Mouse (Mus musculus) spleen, postnatal 36 days (tissue): ENCODE measurements around the gene Gjb4.
A peak's percentile ranks its signal among the peaks of the same experiment; 100 is the strongest.

Experiments used
- DNase-seq, 2 experiments: peaks; one replicate each; pipeline ENCODE4 v3.0.0; 2022; ENCODE audit warnings: low spot score in 2 of 2, mixed read lengths in 1 of 2

The Gjb4 gene

DNA sequence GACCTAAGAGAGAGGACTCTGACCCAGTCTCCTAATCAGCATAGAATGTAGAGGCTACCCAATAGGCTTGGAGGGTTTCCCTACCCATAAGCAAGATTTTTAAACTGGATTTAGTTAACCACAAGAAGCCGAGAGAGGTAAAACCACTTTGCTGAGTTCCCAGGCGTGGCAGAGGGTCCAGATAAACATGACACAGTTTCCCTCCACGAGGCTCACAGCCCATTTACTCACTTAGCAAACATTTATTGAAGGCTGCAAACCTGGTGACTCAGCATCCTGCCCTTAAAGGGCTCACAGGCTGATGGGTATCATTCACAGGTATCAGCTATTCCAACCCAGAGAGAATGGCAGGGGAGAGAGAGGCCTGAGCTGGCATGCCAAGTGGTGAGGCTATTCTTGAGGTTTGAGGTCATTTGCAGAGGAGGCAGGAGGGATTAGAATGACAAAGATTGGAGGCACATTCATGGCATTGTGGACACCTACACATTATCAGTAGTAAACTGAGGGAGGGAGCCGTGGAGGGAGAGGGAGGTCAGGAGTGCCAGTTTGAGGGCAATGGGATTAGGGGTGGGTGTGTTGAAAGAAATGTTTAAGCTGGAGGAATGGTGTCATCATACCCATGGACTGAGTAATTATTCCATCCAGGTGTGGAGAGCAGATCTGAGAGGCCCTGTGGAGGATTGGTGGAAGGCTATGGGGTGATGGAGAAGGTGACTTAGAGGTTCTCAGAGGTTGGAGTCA lies 4.2 kb downstream of the Gjb4 start:
- DNase-seq: no peak

DNA sequence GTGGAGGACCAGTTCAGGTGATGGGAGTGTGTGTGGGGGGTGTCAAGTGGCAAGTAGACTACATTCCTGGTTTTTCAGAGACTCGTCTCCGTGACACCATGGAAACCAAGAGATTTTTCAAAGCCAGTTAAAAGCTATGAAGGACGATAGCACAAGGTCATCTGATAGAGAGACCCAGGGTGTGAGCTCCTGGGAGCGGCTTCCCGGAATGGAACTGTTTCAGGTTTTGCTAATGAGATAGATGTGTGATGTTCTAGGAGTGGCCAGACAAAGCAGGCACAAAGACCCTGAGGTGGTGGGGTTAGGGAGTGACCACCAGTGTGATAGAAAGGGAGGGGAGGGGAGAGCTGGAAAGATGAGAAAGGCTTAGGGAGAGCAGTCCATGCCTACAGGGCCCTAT lies 8.9 kb downstream of the Gjb4 start:
- no peak for DNase-seq

DNA sequence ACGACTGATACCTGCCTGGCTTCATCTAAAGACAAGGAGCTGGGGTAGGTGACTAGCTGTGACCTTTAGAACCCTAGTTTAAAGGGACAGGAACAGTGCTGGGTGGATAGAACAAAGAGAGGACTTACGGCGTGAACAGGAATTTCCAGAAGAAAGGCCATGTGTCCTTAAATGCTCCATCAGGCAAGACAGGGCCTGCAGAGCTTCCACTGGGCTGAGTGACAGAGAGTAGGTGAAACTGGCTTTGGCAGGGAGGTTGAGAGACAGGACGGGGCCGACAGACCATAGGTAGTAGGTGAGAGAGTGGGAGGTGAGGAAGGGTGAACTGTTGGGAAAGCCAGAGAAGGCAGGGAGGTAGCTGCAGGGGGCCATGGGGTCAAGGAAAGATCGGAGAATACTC lies 12.5 kb downstream of the Gjb4 start:
- no peak for DNase-seq

DNA sequence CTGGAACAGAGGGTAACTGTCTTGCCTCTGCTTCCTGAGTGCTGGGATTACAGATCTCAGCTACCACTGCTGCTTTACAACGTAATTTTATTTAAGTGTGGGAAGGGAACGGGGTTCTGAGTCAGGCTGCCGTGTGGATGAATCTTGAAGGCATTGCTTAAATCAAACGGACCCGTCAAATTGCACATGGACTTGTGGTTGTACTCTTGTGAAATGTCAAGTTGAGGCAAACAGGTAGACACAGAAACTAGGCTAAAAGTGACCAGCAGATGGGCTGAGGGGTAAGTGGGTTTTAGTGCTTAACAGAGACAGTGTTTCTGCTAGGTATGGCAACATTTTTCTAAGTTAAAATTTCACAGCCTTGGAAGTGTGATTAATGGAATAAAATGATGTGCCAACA lies 16.2 kb downstream of the Gjb4 start:
- DNase-seq: no peak

DNA sequence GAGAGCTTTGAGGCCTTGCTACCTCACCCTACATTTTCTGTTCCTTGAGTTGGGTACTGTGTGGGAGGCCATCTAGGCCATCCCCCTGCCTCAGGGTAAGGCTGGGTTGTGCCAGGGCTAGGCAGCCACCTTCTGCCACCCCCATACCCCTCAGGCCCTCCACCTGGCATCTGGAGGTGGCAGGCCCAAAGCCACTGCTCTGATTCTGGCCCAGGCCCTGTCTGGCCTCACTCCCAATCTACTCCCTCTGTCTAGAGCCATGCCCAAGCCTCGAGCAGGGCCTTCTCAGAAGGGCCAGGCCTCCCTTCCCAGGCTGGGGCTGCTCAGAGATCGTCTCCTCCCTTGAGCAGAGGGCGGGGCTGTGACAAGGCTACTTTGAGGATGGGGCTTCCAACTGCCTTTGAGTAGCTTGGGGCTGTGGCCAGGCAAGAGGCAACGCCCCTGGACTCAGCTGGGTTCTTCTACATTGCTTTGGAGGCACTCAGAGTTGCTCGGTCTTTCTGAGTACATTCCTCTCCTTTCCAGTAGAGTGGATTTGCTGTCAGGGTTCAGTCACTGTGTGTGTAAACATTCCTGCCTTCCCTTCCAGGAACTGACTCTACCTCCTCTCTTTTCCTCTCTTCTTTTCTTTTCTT lies 18.9 kb downstream of the Gjb4 start:
- no peak for DNase-seq

DNA sequence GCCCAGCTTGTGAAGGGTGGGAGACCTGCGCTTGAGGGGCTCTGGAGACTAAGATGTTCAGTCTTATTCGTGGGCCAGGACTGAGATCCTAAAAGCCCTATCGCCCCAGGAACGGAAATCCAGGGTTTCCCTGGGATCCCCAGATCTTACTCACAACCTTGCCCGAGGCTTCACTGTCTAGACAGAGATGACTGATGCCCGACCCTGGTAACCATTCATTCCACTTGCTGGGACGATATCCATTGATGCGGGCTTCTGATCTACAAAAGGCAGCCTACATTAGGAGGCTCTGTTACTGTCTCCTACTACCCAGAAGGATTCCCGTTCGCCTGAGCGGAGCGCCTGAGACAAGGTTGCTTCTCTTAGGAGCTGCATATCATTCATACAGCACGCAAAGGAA lies 22.7 kb downstream of the Gjb4 start:
- DNase-seq: no peak

DNA sequence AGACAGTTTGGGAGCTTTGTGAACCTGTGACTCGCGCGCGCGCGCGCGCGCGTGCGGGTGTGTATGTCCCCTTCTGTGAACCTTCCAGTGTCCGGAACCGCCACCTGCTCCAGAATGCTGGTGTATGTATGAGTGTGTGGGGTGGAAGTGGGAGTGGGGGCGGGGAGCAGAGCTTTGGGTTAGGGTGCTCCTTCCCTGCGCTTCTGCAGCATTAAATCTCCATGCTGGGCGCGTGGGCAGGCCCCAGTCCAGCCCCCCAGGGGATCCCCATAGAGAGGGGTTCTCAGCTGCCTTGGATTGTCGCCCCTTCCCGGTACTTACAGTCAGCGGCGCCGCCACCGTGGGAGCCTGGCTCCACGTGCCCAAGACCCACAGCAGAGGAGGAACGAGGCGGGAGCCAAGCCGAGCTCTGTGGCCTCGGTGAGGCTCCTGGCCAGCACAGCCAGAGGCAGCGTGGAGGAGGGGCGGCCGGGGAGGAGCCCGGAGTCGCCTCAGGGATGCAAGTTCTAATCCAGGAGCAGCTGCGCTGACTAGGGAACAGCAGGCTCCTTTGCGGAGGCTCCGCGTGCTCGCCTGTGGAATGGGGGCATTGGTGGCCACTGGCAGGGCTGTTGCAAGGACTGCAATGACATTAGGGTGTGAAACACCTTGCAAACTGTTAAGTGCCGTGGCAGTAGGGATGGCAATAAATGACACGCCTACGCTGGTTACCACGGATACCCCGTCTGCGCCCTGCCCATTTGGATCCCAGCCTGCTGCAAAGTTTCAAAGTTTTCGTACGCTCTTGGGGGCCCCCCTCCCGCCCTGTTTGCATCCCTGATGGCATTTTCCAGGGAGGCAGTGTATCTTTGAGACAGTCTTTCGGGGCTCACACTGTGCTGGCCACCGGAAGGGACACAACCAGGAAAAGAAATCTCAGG lies 23.4 kb downstream of the Gjb4 start, which contains the start of gene Gjb3:
Gene Gjb3 (minus strand): TSS at position 664 of the 920 bp plus-strand sequence.
- DNase-seq: no peak

DNA sequence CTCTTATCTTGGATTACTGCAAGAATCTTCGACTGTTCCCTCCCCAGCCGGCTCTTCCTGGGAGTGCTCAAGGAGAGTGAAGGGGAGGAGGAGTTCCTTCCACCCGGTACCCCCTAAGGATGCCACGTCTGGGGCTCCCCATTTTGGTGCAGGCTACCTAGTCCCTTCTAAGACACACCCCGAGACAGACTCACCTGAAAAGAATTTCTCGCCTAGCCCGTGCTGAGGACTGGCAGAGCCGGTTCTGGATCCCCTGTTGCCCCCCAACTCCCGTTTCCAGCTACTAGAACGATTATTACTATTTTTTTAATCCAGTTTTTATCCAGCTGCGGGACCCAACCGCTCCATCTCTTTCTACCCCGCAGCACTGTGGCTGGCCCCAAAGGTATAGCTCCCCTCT lies 24.1 kb downstream of the Gjb4 start:
- no peak for DNase-seq

DNA sequence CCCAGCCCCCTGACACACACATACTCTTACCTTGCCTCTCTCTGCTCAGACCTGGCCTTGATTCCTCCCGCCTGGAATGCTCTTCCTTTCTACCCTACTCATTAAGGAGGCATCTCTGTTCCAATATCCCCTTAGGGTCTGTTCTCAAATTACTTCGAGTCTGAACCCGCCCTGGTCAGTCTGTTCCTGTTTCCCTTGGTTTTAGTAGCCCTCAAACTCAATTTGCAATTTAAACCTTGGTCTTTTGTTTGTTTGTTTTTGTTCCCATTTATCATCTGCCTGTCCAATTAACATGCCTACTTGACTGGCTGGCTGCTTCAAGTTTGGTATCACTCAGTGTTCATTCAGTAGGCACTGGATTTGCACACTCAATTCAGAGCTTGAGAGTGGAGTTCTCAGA lies 24.8 kb downstream of the Gjb4 start:
- DNase-seq: no peak

DNA sequence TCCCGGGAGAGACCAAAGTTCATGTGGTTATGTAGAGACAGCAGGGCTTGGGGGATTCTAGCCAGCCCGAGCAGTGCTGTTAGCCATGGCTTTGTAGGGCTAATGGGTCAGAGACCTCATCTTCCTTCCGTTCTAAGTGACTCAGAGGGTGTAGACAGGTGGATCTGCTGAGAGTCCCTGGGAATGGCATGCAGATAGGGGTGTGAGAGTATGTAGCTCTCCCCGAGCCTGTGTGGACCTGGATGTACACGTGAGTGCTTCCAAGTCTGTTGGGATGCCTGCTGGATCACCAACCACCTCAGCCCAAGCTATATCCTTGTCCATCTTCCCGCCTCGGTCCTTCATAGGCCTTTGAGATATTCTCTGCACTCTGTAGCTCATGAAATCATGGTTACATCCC lies 25.5 kb downstream of the Gjb4 start:
- DNase-seq: no peak

DNA sequence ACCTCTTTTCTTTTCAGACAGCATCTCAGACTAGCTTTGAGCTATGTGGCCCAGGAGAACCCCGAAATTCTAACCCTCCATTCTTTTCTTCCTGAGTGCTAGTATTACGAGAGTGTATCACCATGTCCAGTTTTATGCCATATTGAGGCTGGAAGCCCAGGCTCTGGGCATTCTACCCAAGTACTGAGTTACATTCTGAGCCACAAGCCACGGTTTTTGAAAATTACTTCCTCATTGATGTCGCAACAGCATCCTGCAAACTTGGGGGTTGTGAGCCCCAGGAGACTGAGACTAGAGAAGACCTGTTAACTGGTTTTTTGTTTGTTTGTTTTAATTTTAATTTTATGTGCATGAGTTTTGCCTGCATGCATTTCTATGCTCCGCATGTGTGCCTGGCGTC lies 26.1 kb downstream of the Gjb4 start:
- DNase-seq: no peak

DNA sequence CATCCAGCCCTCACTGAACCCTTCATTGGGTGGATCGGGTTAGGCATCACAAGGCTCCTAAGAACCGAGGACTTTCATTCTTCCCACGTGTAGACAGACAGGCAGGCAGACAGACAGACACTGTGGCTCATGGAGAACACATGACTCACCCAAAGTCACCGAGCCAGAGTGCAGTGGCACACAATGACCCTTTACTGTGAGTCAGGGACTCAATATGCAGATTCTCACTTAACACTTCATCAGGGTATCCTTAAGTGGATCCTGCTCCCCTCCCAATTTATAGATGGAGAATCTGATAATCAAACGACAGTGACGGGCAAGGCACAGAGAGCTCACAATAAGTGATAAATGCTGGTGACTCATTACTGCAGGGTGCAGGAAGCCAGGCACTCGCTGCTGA lies 26.6 kb downstream of the Gjb4 start:
- DNase-seq: no peak

DNA sequence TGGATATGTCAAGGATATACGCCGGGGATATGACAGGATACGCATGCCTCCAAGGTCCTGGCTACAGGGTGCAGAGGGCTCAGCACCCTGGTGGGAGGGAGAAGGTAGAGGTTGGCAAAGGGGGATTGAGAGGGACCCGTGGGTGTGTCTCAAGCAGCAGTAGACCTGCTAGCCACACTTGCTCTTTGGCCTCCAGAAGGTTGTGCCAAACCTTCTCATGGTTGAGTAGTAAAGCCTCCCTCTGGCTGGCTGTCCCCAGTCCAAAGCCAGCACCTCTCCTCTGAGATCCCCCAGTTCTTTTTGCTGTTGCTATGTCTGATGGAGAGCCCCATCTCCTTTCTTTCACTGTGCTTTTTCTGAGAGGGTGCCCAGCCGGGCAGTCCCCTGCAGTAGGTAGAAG lies 28.6 kb downstream of the Gjb4 start:
- DNase-seq: no peak

DNA sequence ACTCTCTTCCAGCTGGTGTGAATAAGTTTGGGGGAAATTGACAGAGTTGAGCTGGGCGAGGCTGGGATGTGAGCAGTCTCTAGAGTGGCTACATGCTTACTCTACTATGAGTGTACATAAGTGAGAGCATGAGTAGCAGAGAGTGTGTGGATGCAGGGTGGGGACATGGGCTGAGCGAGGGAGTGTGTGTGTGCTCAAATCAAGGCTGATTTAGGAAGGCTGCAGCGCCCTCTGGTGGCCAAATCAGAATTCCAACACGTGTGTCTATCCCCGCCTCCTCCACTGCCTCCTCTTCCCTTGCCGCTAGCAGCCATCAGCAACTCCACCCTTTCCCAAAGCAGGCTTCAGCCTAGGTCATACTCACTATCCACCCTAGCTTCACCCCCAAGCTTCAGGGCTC lies 29.1 kb downstream of the Gjb4 start:
- DNase-seq: peak in 1 of 2 experiments; percentile 19

DNA sequence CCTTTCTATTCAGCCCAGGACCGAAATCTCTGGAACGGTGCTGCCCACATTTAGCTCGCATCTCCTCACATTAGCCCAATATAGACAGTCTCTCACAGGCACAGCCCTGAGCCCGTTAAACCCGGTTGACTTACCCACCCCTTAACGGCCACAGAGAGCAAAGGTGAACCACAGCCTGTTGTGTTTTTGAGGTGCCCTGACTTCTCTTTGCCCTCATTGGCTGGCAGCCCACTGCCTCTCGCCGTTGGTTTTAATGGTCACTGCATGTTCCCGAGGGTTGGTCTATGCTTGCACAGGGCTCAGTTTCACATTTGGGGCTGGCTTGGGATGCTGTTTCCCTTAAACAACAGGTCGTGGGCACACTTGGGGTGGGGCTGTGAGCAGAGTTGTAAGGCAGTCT lies 29.6 kb downstream of the Gjb4 start:
- DNase-seq: no peak

DNA sequence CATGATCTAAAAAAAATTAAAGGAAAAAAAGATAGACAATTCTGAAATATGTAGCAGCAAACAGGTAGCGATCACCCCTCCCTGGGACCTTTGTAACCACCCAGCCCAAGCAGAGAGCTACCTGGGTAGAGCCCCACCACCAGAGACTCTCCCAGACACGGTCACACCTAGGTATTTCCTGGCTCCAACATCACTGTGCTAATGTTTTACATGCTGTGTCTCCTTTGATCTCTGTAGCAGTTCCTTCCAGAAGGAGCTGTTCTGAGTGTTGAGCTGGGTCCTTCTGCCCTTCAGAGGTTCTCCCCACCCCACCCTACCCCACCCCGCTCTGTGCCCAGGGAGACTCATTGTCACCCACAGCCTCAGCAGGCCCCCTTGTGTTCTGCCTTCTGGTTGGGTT lies 30.2 kb downstream of the Gjb4 start:
- no peak for DNase-seq

DNA sequence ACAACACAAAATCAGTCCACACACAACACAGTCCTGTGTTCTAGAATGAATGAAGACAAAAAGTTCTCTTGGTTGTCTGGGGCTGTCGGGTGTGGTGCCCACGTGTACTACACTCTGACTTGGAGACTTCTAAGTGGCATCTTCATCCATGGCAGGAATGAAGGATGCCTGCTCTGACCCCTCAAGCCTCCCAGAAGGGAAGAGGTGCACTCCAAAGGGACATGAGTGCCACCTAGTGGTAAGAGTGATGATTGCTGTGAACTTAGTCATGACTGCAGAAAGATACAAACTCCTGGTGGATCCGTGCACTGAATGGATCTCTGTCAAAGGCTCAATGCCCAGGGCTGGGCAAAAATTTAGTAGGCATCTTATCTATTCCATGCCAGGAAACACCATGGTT lies 34.3 kb downstream of the Gjb4 start:
- DNase-seq: peak; percentile 24 to 35

DNA sequence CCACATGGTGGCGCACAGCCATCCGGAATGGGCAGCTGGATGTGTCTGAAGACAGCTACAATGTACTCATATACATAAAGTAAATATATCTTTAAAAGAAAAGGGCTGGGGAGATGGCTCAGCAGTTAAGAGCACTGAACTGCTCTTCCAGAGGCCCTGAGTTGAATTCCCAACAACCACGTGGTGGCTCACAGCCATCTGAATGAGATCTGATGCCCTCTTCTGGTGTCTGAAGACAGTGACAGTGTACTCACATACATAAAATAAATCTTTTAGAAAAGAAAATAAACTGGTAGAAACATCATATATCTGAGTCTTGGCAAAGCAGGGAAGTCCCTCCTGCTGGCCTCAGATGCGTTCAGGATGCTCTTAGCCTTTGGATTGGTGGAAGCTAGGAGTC lies 36.7 kb downstream of the Gjb4 start:
- DNase-seq: no peak

DNA sequence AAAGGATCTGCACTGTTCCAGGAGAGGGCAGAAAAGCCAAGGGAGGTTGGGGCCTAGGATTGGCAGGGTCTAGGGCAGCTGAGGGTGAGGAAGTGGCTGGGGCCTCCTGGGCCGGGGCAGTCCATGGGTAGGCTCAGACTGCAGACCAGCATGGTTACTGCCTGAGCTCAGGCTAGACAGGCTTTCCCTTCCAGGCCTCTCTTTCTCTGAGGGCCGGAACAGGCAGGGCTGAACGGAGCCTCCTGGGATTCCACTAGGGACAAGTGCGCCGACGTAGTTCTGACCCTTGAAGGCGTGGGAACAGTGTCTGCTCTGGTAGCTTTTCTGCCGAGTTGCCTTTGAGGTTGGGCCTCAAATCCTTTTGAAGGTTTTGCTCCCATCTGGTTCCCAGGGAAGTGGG lies 38.1 kb downstream of the Gjb4 start:
- DNase-seq: no peak

DNA sequence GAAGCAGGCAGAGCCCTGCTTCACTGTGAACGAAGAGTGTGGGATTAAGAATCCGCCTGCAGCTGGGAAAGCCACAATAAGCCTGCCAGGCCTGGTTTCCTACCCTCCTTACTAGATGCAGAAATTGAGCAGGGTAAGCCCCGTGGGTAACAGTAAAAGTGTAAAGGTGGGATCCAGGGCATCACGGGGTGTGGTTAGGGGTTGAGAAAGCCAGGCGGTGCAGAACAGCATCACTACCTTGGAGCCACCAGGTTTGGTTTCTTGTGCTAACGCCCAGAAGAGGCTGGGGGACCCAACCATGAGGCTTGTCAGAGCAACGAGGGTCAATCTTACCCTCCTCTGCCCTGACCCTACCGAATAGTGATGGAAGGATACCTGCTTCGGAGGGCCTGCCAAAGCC lies 39.3 kb downstream of the Gjb4 start:
- DNase-seq: no peak

DNA sequence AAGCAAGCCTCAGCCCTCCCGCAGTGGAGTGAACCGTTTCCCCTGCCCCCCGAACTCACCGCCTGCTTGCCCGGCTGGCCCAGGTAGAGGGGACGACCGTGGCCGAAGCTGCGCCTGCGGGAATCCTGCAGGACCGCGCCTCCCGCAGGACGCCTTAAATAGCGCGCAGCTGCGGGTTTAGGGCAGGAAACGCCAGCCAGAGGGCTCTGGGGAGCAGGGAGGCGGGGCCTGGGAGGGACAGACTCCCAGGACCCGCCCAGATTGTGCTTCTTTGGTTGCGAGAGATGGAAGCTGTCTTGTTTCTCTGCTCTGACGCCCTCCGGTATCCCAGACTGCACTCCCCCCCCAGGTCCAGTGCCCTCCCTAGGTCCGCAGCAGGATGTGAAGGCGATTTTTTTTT lies 40.0 kb downstream of the Gjb4 start, which contains the start of gene Gja4:
Gene Gja4 (minus strand): TSS at position 179 of the 400 bp plus-strand sequence.
- peak; percentile 27 to 38 for DNase-seq

DNA sequence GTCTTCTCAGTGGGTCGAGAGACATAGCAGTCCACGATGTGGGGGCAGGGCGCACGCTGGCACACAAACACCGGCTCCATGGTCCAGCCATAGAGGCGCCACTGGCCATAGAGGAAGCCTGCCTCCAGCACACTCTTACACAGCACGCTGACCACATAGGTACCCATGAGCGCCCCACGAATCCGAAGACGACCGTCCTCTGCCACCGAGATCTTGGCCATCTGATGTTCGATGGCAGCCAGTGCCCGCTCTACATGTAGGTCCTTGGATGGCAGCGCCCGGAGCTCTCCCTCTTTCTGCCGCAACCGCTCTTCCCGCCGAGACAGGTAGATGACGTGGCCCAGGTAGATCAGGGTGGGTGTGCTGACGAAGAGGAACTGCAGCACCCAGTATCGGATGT lies 41.5 kb downstream of the Gjb4 start:
- DNase-seq: no peak

DNA sequence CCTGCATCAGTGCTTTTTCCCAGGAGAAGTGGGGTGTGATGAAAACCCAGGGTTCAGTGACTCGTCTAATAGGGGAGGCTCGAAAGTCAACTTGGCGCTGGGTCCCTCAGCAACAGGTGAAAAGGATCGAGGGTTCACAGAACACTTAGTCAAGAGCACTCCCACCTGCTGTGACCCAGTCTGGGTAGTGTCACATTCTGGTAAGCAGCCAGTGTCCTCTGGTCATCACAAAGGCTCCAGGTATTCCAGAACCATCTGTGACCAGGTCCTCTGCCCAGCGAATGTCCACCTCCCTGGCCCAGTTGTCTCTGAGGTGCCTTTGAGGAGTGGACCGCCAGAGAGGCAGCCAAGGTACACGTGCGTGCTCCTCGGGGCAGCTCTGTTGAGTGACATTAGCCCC lies 42.3 kb downstream of the Gjb4 start:
- no peak for DNase-seq
